Mouse (Mus musculus): Measurements from ENCODE around the gene Ephb2.

DNA sequence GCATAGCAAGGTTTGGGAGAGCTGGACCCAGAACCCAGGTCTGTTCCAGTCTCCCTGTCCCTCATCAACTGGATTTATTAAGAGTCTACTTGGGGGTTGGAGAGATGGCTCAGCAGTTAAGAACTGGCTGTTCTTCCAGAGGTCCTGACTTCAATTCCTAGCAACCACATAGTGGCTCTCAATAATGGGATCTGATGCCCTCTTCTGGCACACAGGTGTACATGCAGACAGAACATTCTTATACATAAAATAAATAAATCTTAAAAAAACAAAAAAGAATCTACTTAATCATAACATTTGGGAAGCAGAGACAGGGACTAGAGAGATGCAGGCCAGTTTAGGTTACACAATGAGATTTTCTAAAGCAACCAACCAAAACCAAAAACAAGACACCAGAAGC lies 199.8 kb downstream of the Ephb2 start:
- no peak for TF ChIP-seq CTCF (IDR thresholded peaks at IDR 0.05; ENCODE audit: extremely low read depth, insufficient read length, insufficient replicate concordance, low read depth, low read length)
- TF ChIP-seq POLR2A (IDR thresholded peaks at IDR 0.05; ENCODE audit: low read depth, low read length), result no peak

Data from small intestine, adult 2 months (tissue).